Mouse (Mus musculus) embryonic facial prominence, embryonic 11.5 days (tissue): Measurements from ENCODE around the gene Cdc6. TPM values are rescaled to one million over a fixed set of nuclear protein-coding genes. Genes with fewer than 3 reads are reported as not detected.

Experiments
- ATAC-seq: fragments of 200-750 bp; cut with Nextera tagmentation; replicated peaks from 2 replicates; pipeline ENCODE4 v1.8.0; 2017; ENCODE audit warnings: low read depth; ENCODE audit not compliant: insufficient number of reproducible peaks, low FRiP score, low TSS enrichment
- DNase-seq: peaks from one replicate; pipeline ENCODE4 v3.0.0-alpha.2; 2015; ENCODE audit warnings: low spot score
- H3K27ac ChIP-seq: fragments of 300-500 bp; sonication (generic); replicated peaks from 2 replicates; pipeline ENCODE4 v1.5.1; 2014; ENCODE audit warnings: mild to moderate bottlenecking, low read depth, low read length, control low read depth
- H3K27me3 ChIP-seq: fragments of 300-500 bp; sonication (generic); 2 replicates; pipeline ENCODE4 v1.6.1; 2014; ENCODE audit warnings: mild to moderate bottlenecking, low read length, moderate library complexity, mixed read lengths; ENCODE audit not compliant: control insufficient read depth, insufficient read depth
- H3K36me3 ChIP-seq: fragments of 300-500 bp; sonication (generic); replicated peaks from 2 replicates; pipeline ENCODE4 v1.6.1; 2014; ENCODE audit warnings: low read depth, mild to moderate bottlenecking, low read length, moderate library complexity, mixed read lengths; ENCODE audit not compliant: control insufficient read depth, insufficient read depth
- H3K4me1 ChIP-seq: fragments of 300-500 bp; sonication (generic); 2 replicates; pipeline ENCODE4 v1.6.1; 2014; ENCODE audit warnings: low read length, mixed read lengths; ENCODE audit not compliant: control insufficient read depth, insufficient read depth
- H3K4me2 ChIP-seq: fragments of 300-500 bp; sonication (generic); 2 replicates; pipeline ENCODE4 v1.6.1; 2014; ENCODE audit warnings: low read depth, mild to moderate bottlenecking, control low read depth, low read length, moderate library complexity
- H3K4me3 ChIP-seq: fragments of 300-500 bp; sonication (generic); 2 replicates; pipeline ENCODE4 v1.5.1; 2014; ENCODE audit warnings: low read depth, low read length, control low read depth
- H3K9ac ChIP-seq: fragments of 300-500 bp; sonication (generic); replicated peaks from 2 replicates; pipeline ENCODE4 v1.6.1; 2014; ENCODE audit warnings: mild to moderate bottlenecking, control low read depth, low read length
- H3K9me3 ChIP-seq: fragments of 300-500 bp; sonication (generic); replicated peaks from 2 replicates; pipeline ENCODE4 v1.6.1; 2016; ENCODE audit warnings: mild to moderate bottlenecking, low read length, inconsistent platforms, mixed read lengths; ENCODE audit not compliant: control insufficient read depth
- WGBS: fragments of 180-500 bp; shearing (Covaris S2); extraction: QIAGEN DNeasy Blood & Tissue Kit; methylation state at CpG from one replicate; pipeline ENCODE4 v1.1.7; 2014; 5-methylcytosine and 5-hydroxymethylcytosine counted together
- polyA plus RNA-seq: library from polyadenylated mRNA; unstranded; fragments of >200 nt; fragmentation: Nextera tagmentation; extraction: Ambion mirVana; gene quantifications from 2 replicates; pipeline ENCODE4 v1.2.1, GENCODE M21; 2014

Cdc6 gene
- polyA plus RNA-seq, 1 experiment from 2014 or later = 57.1 TPM

- Histone ChIP-seq H3K36me3 (no peaks in the 10 kb centered on the region), H3K9ac (no peak overlapping the region), H3K4me1 (peaks cover 44% of the 10 kb centered on the region), H3K27me3 (no peaks in the 10 kb centered on the region), H3K4me3 (no peak overlapping the region), H3K4me2 (no peak overlapping the region), H3K9me3 (no peaks in the 10 kb centered on the region), H3K27ac (no peak overlapping the region)
- ATAC-seq (no peak), DNase-seq (no peak)
- WGBS = 91% methylated on average over 3 of the region's 3 CpGs
These were observed 26.8 kb downstream of the Cdc6 start for GRCm38 (mm10) chr11:98934367-98934766.

- no peak overlapping the region for H3K4me2 ChIP-seq
- no peak for ATAC-seq
- DNase-seq = no peak
- H3K9me3 ChIP-seq = no peaks in the 10 kb centered on the region
- no peaks in the 10 kb centered on the region for H3K27me3 ChIP-seq
- no peak overlapping the region for H3K4me3 ChIP-seq
- H3K4me1 ChIP-seq = peaks cover 44% of the 10 kb centered on the region
- no peak overlapping the region for H3K27ac ChIP-seq
- H3K9ac ChIP-seq = no peak overlapping the region
- H3K36me3 ChIP-seq = no peaks in the 10 kb centered on the region
- 93% methylated on average over 3 of the region's 3 CpGs for WGBS
These were observed 27.5 kb downstream of the Cdc6 start for GRCm38 (mm10) chr11:98935123-98935522.

DNA sequence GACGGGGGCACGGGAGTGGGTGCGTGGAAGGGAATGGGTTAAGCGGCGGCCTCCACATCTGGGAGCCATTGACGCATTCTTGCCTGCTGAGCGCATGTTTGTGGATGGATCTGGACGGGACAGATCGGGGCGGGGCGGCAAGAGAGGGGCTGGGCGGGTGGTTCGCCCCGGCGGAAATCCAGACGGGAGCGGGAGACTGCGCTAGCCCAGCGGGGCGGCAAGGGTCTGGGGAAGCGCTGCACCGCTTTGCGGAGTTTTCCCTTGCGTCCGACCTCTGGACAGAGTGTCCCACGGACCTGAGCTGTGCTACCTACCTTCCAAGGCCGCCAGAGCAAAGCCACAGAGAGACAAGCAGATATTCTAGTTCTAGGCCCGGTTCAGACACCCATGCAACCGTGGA, 28.6 kb downstream of the Cdc6 start:
- DNase-seq (peak; percentile 91), ATAC-seq (peak; percentile 21; the same call in 1 of the 2 replicates)
- under 1% methylated on average over 29 of the region's 29 CpGs for WGBS
- Histone ChIP-seq H3K4me3 (peak overlapping the region; percentile 87), H3K4me2 (peak overlapping the region; percentile 93), H3K27me3 (no peaks in the 10 kb centered on the region), H3K9ac (peak overlapping the region; percentile 64), H3K9me3 (no peaks in the 10 kb centered on the region), H3K36me3 (no peaks in the 10 kb centered on the region), H3K27ac (peak overlapping the region; percentile 88), H3K4me1 (peaks cover 48% of the 10 kb centered on the region)

DNA sequence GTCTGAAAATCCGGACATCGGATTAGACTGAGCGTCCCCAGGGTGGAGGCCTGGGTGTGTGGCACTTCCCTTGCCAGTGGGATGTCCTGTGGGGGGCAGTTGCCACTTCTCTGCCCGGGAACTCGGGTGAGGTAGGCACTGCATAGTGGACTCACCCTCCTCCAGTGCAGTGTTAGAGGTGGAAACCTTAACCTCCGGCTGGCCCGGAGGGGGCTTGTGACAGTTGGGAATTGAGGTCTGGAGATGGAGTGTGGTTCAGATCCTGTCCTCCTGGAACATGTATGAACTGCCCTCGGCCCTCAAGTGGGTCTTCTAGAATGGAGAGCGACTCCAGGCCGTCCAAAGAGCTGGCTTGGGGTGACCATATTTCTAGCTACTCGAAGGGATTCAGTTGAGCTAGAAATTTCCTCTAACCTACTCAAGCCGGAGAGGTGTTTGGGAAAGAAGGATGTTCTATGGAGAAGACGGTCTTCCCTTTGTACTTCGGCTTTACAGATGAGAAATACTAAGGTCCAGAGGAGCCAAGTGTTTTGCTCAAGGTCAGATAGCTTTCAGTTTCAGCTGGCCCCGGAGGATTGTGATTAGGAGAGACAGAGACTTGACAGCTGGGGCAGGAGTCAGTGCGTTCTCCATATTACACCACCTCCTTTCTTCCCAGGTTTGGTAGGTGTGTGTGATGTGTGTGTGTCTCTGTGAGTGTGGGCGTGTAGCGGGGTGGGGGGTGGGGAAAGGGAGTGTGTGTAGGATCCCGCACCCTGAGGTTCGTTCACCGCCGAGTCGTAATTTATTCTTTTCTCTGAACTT, 29.2 kb downstream of the Cdc6 start:
- H3K27ac ChIP-seq = peak overlapping the region; percentile 88
- DNase-seq = peak; percentile 29
- H3K36me3 ChIP-seq = no peaks in the 10 kb centered on the region
- H3K9ac ChIP-seq = peak overlapping the region; percentile 64
- peak overlapping the region; percentile 93 for H3K4me2 ChIP-seq
- WGBS = 2% methylated on average over 23 of the region's 23 CpGs
- H3K4me1 ChIP-seq = peaks cover 49% of the 10 kb centered on the region
- no peaks in the 10 kb centered on the region for H3K9me3 ChIP-seq
- peak; percentile 19; the same call in 1 of the 2 replicates for ATAC-seq
- no peaks in the 10 kb centered on the region for H3K27me3 ChIP-seq
- peak overlapping the region; percentile 87 for H3K4me3 ChIP-seq

- peak; percentile 79 for ATAC-seq
- Histone ChIP-seq H3K36me3 (no peaks in the 10 kb centered on the region), H3K4me1 (peaks cover 47% of the 10 kb centered on the region), H3K4me2 (peak overlapping the region; percentile 93), H3K9ac (peak overlapping the region; percentile 85), H3K27ac (peak overlapping the region; percentile 98), H3K27me3 (no peaks in the 10 kb centered on the region), H3K9me3 (no peaks in the 10 kb centered on the region), H3K4me3 (peak overlapping the region; percentile 87)
- WGBS = under 1% methylated on average over 29 of the region's 38 CpGs
- peak; percentile 98 for DNase-seq
These were observed 29.9 kb downstream of the Cdc6 start for GRCm38 (mm10) chr11:98937410-98937913.

- peak overlapping the region; percentile 98 for H3K27ac ChIP-seq
- under 1% methylated on average over 39 of the region's 39 CpGs for WGBS
- H3K9ac ChIP-seq = peak overlapping the region; percentile 85
- peaks cover 47% of the 10 kb centered on the region for H3K4me1 ChIP-seq
- H3K9me3 ChIP-seq = no peaks in the 10 kb centered on the region
- peak overlapping the region; percentile 87 for H3K4me3 ChIP-seq
- ATAC-seq (0 out of 2 replicates have a peak, but pooled peaks have one; percentile 1), DNase-seq (peak; percentile 80)
- peak overlapping the region; percentile 93 for H3K4me2 ChIP-seq
- H3K27me3 ChIP-seq = no peaks in the 10 kb centered on the region
- H3K36me3 ChIP-seq = no peaks in the 10 kb centered on the region
These were observed 30.5 kb downstream of the Cdc6 start for GRCm38 (mm10) chr11:98937914-98938694.

- H3K4me3 ChIP-seq = peak overlapping the region; percentile 87
- 36% methylated on average over 7 of the region's 7 CpGs for WGBS
- H3K4me1 ChIP-seq = peaks cover 48% of the 10 kb centered on the region
- no peaks in the 10 kb centered on the region for H3K36me3 ChIP-seq
- H3K9ac ChIP-seq = peak overlapping the region; percentile 85
- peak overlapping the region; percentile 98; the same call in 1 of the 2 replicates for H3K27ac ChIP-seq
- ATAC-seq = no peak
- H3K9me3 ChIP-seq = no peaks in the 10 kb centered on the region
- DNase-seq = no peak
- peak overlapping the region; percentile 93 for H3K4me2 ChIP-seq
- no peaks in the 10 kb centered on the region for H3K27me3 ChIP-seq
These were observed 31.1 kb downstream of the Cdc6 start for GRCm38 (mm10) chr11:98938701-98939083.
